Mouse (Mus musculus): ENCODE data around the gene Noto. TPM values are rescaled to one million over a fixed set of nuclear protein-coding genes. Genes with fewer than 3 reads are reported as not detected.

Noto gene
- total RNA-seq, 1 experiment from 2014 or later: not detected

- ATAC-seq (replicated peaks in 1 of 2; ENCODE audit: insufficient read depth in 1 of 2, low FRiP score in 2 of 2, low TSS enrichment in 1 of 2, low read depth in 1 of 2, poor library complexity in 2 of 2, severe bottlenecking in 2 of 2): peak; percentile 67 to 81
Measured at GRCm38 (mm10) chr6:85451664-85452410, 28.2 kb downstream of the Noto start, which contains the start of gene Pradc1. Gene Pradc1 (minus strand): TSS chr6:85451970.

DNA sequence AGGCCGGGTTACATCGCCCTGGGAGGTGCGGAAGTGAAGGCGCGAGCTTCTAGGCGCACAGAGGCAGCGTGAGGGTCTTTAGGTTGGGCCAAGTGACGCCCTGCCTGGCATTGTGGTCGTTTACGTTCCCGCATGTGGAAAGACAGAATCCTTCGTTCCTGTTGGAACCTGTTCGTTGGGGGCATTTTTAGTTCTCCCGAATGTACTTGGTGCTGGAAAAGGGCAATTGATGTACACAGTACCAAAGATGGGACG lies 28.7 kb downstream of the Noto start:
- 0 out of 4 replicates have a peak, but pooled peaks have one; percentile 0 to 12 for ATAC-seq (replicated peaks in 1 of 2; ENCODE audit: insufficient read depth in 1 of 2, low FRiP score in 2 of 2, low TSS enrichment in 1 of 2, low read depth in 1 of 2, poor library complexity in 2 of 2, severe bottlenecking in 2 of 2)

DNA sequence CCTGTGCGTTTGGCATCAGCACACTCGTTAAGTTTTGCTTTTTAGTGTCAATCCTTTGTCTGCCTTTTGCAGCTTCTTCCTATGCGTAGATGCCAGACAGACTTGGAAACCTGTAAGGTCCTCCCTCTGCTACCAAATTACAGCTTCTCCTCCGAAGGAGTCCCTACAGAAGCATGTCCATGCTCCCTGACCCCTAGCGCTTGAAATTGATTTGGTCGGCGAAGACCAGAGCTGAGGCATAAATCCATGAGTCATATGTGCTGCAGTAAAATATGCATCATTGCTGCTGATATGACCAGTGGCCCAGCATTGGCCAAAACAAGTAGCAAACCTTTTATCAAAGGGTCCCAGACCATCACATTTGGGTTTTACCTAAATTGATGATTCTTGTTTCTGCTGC lies 29.1 kb downstream of the Noto start:
- ATAC-seq (replicated peaks in 1 of 2; ENCODE audit: insufficient read depth in 1 of 2, low FRiP score in 2 of 2, low TSS enrichment in 1 of 2, low read depth in 1 of 2, poor library complexity in 2 of 2, severe bottlenecking in 2 of 2): no peak

- ATAC-seq (replicated peaks in 1 of 2; ENCODE audit: insufficient read depth in 1 of 2, low FRiP score in 2 of 2, low TSS enrichment in 1 of 2, low read depth in 1 of 2, poor library complexity in 2 of 2, severe bottlenecking in 2 of 2): no peak
Measured at GRCm38 (mm10) chr6:85459621-85460020, 35.9 kb downstream of the Noto start.

DNA sequence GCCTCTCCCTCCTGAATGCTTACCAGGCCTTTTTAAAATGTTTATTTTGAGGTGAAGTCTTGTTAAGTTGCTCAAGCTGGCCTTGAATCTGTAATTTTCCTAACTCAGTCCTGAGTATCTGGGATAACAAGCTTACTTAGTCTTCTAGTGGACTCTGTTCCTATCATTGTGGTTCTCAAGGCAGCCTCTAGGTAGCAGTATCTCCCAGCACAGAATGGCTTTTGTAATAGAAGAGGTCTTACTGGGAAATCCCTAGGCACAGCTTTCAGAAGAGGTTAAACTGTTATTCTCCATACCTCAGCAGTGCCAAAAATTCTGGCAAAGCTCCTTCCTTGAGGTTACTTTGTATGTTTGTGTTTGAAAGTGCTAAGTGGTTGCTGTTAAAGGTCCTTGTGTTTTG lies 41.7 kb downstream of the Noto start:
- ATAC-seq (replicated peaks in 1 of 2; ENCODE audit: insufficient read depth in 1 of 2, low FRiP score in 2 of 2, low TSS enrichment in 1 of 2, low read depth in 1 of 2, poor library complexity in 2 of 2, severe bottlenecking in 2 of 2): no peak

DNA sequence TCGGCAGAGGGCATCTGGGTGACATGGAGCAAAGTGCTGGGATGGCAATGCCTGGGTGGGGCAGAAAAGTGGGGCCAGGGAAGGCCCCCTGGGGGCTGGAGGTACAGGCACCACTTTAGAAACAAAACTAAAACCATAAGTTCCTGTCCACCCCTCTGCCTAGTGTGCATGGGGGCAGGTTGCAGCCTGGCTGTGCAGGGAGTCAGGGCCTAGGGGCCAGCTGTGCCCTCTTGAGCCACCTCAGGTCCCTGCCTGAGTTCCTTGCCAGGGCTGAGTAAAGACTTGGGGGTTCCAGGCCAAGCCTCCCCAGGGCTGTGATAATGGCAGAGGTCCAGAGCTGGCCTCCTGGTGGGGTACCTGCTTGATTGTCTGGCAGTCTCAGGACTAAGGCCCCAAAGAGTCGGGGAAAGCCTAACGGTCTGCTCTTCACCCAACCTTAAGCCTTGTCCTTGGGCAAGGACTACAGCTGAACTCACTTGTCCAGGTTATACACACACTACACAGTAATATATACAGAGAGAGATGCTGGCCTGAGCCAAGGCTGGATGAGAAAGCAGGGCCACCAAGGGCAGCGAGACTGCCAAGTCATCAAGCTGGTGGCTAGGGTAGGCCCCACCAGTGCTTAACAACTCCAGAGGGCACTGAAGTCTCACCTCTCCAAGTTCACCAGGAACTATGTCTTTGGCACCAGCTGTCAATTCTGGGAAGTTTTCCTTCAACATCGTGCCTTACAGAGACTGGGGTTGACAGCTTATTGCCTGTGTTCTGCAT lies 46.2 kb downstream of the Noto start:
- peak in 1 of 2 experiments; percentile 22; a peak in 1 of 4 replicates for ATAC-seq (replicated peaks in 1 of 2; ENCODE audit: insufficient read depth in 1 of 2, low FRiP score in 2 of 2, low TSS enrichment in 1 of 2, low read depth in 1 of 2, poor library complexity in 2 of 2, severe bottlenecking in 2 of 2)

- ATAC-seq (replicated peaks in 1 of 2; ENCODE audit: insufficient read depth in 1 of 2, low FRiP score in 2 of 2, low TSS enrichment in 1 of 2, low read depth in 1 of 2, poor library complexity in 2 of 2, severe bottlenecking in 2 of 2): no peak
Measured at GRCm38 (mm10) chr6:85471962-85472361, 48.3 kb downstream of the Noto start.

DNA sequence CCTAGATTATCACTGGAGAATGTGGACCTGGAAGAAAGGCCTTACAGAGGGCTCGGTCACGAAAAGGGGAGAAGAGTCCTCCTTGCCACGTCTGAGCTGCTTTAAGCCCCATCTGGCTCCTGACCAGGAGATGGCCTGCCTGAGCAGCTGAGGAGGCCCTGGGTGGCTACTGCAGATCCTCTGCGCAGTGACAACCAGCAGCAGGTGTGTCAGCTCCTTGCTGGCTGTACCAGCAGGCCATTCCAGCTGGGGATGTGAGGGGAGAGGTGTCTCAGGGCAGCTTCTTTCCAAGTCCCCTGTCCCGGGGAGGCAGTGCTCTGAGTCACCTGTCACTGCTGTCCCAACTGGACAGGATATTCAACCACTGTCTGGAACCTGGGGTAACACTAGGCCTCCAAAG lies 48.9 kb downstream of the Noto start:
- no peak for ATAC-seq (replicated peaks in 1 of 2; ENCODE audit: insufficient read depth in 1 of 2, low FRiP score in 2 of 2, low TSS enrichment in 1 of 2, low read depth in 1 of 2, poor library complexity in 2 of 2, severe bottlenecking in 2 of 2)

DNA sequence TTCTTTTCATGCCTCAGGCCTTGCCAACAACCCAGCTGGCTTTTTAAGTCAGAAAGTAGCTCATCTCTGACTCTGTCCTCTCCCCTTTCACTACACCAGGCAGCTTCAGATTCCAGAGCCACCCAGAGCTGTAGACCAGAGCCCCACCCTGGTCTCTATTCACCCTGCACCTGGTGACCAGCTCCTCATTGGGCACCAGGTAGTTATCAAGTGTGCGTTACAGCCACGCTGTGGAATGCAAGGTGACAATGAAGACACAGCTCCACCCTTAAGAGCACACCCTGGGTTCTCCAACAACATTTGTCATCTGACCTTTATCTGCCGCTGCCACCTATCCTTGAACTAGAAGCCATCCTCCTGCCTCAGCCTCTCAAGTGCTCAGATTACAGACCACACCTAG lies 51.9 kb downstream of the Noto start:
- no peak for ATAC-seq (replicated peaks in 1 of 2; ENCODE audit: insufficient read depth in 1 of 2, low FRiP score in 2 of 2, low TSS enrichment in 1 of 2, low read depth in 1 of 2, poor library complexity in 2 of 2, severe bottlenecking in 2 of 2)

GRCm38 (mm10) chr6:85477366-85477917 lies 53.8 kb downstream of the Noto start:
- peak in 1 of 2 experiments; percentile 47; a peak in 1 of 4 replicates for ATAC-seq (replicated peaks in 1 of 2; ENCODE audit: insufficient read depth in 1 of 2, low FRiP score in 2 of 2, low TSS enrichment in 1 of 2, low read depth in 1 of 2, poor library complexity in 2 of 2, severe bottlenecking in 2 of 2)

GRCm38 (mm10) chr6:85478416-85478815 lies 54.7 kb downstream of the Noto start:
- ATAC-seq (replicated peaks in 1 of 2; ENCODE audit: insufficient read depth in 1 of 2, low FRiP score in 2 of 2, low TSS enrichment in 1 of 2, low read depth in 1 of 2, poor library complexity in 2 of 2, severe bottlenecking in 2 of 2): no peak

Other genes starting within 250 kb of the Noto start
- gene Emx1, start 236.4 kb upstream of the Noto start, total RNA-seq (2017): not detected in 2 replicates
- gene Sfxn5, start 90.5 kb upstream of the Noto start, total RNA-seq (2017): 1.7 and 3.5 TPM in 2 replicates
- gene Rab11fip5, start 49.3 kb upstream of the Noto start, total RNA-seq (2017): 8.2 and 12.1 TPM in 2 replicates
- 48.8 and 58.0 TPM in 2 replicates for gene Smyd5, start 8.1 kb downstream of the Noto start, total RNA-seq (2017)
- gene Cct7, start 27.6 kb downstream of the Noto start, total RNA-seq (2017): 232 and 274 TPM in 2 replicates
- gene Pradc1, start 28.1 kb downstream of the Noto start, total RNA-seq (2017): 9.3 and 10.7 TPM in 2 replicates
- not detected in 2 replicates for gene Fbxo41, start 79.1 kb downstream of the Noto start, total RNA-seq (2017)
- gene Egr4, start 89.7 kb downstream of the Noto start, total RNA-seq (2017): 0.10 TPM in 1 of 2 replicates, not detected in the other
- 17.8 and 22.6 TPM in 2 replicates for gene Alms1, start 163.6 kb downstream of the Noto start, total RNA-seq (2017)

Data from hematopoietic stem cell, adult 5-6 weeks (primary cell).